Mouse (Mus musculus): ENCODE results near the gene Nxn. TPM values are rescaled to one million over a fixed set of nuclear protein-coding genes. Genes with fewer than 3 reads are reported as not detected.
A peak's percentile ranks its signal among the peaks of the same experiment; 100 is the strongest.

Nxn gene
- polyA plus RNA-seq (2014; fragmentation: Nextera tagmentation; extraction: Ambion mirVana): 32.0 and 36.0 TPM in 2 replicates

DNA sequence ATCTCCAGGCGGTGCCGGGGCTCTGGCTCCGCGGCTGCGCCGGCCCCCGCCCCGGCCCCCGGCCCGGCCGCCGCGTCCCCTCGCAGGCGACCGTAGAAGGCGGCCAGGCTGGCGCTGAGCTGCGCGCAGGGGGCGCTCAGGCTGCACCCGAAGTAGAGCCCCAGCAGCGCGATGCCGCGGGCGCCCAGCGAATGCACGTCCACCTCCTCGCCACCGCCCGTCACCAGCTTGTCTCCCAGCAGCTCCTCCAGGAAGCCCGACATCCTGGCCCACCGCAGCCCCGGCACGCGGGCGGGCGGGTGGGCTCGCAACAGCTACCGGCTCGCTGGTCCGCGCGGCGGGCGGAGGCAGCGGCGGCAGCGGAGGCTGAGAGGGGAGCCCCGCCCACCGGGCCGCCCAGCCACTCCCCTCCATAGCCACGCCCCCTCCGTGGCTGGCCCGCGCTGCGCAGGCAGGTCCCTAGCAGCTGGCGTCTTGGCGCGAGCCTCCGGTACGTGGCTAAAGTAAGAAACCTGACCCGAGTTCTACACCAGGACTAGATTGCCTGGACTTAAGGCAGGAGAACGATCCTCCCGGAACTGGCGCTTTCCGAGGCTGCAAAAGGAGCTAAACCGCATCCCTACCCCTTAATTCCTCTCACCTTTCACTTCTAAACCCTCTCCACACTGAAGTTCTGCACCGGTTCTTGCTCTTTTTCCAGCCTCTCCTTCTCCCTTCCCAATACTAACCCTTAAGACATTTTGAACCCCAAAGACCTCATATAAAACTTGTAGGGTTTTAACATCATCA is at the start of gene Nxn:
Nxn (minus strand) TSS at position 343 of the 789 bp plus-strand sequence.
- H3K4me3 ChIP-seq (replicated peaks; ENCODE audit: low read length): peak within 1 kb of the TSS; percentile 78
- DNase-seq (ENCODE audit: low spot score): peak; percentile 80
- no peaks in the 10 kb centered on the region for H3K27me3 ChIP-seq (ENCODE audit: control insufficient read depth, insufficient read depth, low read length)
- peak within 1 kb of the TSS; percentile 87 for H3K27ac ChIP-seq
- under 1% methylated on average over 61 of the region's 70 CpGs for WGBS
- ATAC-seq (ENCODE audit: low FRiP score): peak; percentile 88
- H3K36me3 ChIP-seq (replicated peaks; ENCODE audit: control insufficient read depth, insufficient read depth): no peaks in the 10 kb centered on the region
- H3K4me1 ChIP-seq (replicated peaks; ENCODE audit: control insufficient read depth, insufficient read depth, low read length): peaks cover 12% of the 10 kb centered on the region
- H3K4me2 ChIP-seq (replicated peaks): peak within 1 kb of the TSS; percentile 78
- H3K9ac ChIP-seq: peak within 1 kb of the TSS; percentile 83
- no peaks in the 10 kb centered on the region for H3K9me3 ChIP-seq (ENCODE audit: control insufficient read depth, low read length)

DNA sequence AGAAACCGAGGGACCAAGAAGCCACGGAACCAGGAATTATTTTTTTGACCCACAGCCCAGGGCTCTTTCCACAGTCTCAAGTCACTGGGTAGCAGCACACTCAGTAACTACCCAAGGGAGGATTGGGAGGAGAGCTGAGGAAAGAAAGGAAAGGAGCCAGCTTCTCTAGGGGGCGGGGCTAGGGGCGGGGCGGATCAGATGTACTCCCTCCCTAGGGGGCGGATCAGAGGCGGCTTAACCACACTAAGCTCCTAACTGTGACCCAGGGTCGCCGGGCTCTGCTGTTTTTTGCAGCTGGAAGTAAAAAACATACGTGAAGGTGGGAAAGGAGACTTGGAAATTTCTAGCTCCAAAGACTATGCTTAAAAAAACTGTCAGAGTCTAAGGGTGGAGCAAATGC is 47.3 kb upstream of the Nxn start:
- Histone ChIP-seq H3K9ac (no peak overlapping the region), H3K4me2 (replicated peaks) (no peak overlapping the region), H3K27ac (no peak overlapping the region), H3K4me3 (replicated peaks; ENCODE audit: low read length) (no peak overlapping the region), H3K27me3 (ENCODE audit: control insufficient read depth, insufficient read depth, low read length) (no peaks in the 10 kb centered on the region), H3K9me3 (ENCODE audit: control insufficient read depth, low read length) (no peaks in the 10 kb centered on the region), H3K36me3 (replicated peaks; ENCODE audit: control insufficient read depth, insufficient read depth) (peaks cover 67% of the 10 kb centered on the region), H3K4me1 (replicated peaks; ENCODE audit: control insufficient read depth, insufficient read depth, low read length) (peaks cover 42% of the 10 kb centered on the region)
- DNase-seq (ENCODE audit: low spot score) (no peak), ATAC-seq (ENCODE audit: low FRiP score) (no peak)
- 6% methylated on average over 10 of the region's 10 CpGs for WGBS

DNA sequence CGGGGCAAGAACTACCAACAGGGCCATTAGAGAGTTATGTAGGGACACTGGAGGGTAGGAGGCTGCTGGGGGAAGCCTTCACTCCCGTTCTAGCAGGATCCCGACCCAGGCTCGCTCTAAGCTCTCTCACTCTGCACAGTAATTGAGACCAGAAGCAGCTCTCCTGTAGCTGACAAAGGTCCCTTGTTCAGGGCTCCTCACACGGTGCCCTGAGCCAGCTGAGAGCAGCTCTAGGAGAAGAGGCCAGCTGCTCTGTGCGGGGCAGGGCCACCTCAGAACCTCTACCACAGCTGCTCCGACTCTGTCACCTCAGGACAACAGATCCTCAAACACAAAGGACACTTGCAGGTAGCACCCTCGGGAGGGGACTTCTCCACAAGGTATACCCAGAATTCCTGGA is 46.5 kb upstream of the Nxn start:
- no peak for DNase-seq (ENCODE audit: low spot score)

DNA sequence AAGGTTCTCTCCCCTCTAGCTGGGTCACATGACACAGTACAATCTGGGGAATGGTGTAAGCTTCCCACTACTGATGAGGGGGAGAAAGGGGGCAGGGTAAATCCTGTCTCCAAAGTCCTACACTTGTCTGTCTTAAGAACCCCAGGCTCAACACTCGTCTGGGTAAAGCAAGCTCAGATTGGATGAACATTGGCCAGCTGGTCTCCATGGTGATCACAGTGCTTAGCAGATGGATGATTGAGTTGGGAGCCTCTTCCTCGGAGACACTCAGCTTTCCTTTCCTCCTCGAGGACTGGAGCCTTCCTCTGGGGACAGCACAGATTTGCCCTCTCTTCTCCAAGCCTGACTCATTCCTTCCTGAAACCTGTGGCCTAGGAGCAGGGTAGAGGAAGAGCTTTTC is 40.7 kb upstream of the Nxn start:
- H3K9me3 ChIP-seq (ENCODE audit: control insufficient read depth, low read length): no peaks in the 10 kb centered on the region
- no peak overlapping the region for H3K9ac ChIP-seq
- no peak overlapping the region for H3K27ac ChIP-seq
- no peak for DNase-seq (ENCODE audit: low spot score)
- H3K4me1 ChIP-seq (replicated peaks; ENCODE audit: control insufficient read depth, insufficient read depth, low read length): peaks cover 12% of the 10 kb centered on the region
- no peaks in the 10 kb centered on the region for H3K27me3 ChIP-seq (ENCODE audit: control insufficient read depth, insufficient read depth, low read length)
- peaks cover 47% of the 10 kb centered on the region for H3K36me3 ChIP-seq (replicated peaks; ENCODE audit: control insufficient read depth, insufficient read depth)
- ATAC-seq (ENCODE audit: low FRiP score): no peak
- WGBS: 10% methylated on average over 3 of the region's 3 CpGs
- H3K4me2 ChIP-seq (replicated peaks): no peak overlapping the region
- H3K4me3 ChIP-seq (replicated peaks; ENCODE audit: low read length): no peak overlapping the region

More for the DNA sequence above, 46.5 kb upstream of the Nxn start:
- H3K4me2 ChIP-seq (replicated peaks): no peak overlapping the region
- H3K27me3 ChIP-seq (ENCODE audit: control insufficient read depth, insufficient read depth, low read length): no peaks in the 10 kb centered on the region
- H3K9me3 ChIP-seq (ENCODE audit: control insufficient read depth, low read length): no peaks in the 10 kb centered on the region
- H3K4me3 ChIP-seq (replicated peaks; ENCODE audit: low read length): no peak overlapping the region
- WGBS: 38% methylated on average over 8 of the region's 8 CpGs
- ATAC-seq (ENCODE audit: low FRiP score): no peak
- no peak overlapping the region for H3K9ac ChIP-seq
- H3K36me3 ChIP-seq (replicated peaks; ENCODE audit: control insufficient read depth, insufficient read depth): peaks cover 63% of the 10 kb centered on the region
- no peak overlapping the region for H3K27ac ChIP-seq
- H3K4me1 ChIP-seq (replicated peaks; ENCODE audit: control insufficient read depth, insufficient read depth, low read length): peaks cover 38% of the 10 kb centered on the region

DNA sequence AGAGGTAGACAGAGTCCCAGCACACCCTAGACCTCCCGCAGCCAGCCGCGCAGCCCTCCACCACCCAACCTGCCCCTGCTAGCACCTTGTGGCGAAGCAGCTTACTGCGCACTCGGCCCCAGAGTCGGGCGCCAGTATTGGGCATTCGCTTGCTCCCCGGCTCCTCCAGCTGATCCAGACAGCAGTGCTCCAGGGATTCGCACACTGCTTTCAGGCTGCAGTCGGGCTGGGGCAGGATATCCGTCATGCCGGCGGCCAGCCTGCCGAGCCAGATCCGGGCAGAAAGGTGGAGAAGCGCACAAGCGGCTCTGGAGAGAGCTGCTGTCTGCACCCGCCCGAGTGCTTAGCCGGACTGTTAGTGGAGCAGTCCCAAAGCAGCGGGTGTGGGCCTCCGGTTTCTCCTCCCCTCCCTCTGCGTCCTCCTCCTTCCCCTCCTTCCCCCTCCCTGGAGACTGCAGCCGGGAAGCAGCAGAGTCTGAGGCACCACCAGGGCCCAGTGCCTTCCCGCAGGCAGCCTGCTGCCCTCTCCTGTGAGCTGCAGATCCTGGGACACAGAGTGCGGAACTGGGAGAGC is 38.0 kb upstream of the Nxn start:
- Histone ChIP-seq H3K27me3 (ENCODE audit: control insufficient read depth, insufficient read depth, low read length) (no peaks in the 10 kb centered on the region), H3K27ac (peak overlapping the region; percentile 27), H3K4me2 (replicated peaks) (peak overlapping the region; percentile 43), H3K4me3 (replicated peaks; ENCODE audit: low read length) (peak overlapping the region; percentile 20), H3K9me3 (ENCODE audit: control insufficient read depth, low read length) (no peaks in the 10 kb centered on the region), H3K4me1 (replicated peaks; ENCODE audit: control insufficient read depth, insufficient read depth, low read length) (peaks cover 12% of the 10 kb centered on the region), H3K9ac (peak overlapping the region; percentile 47), H3K36me3 (replicated peaks; ENCODE audit: control insufficient read depth, insufficient read depth) (peaks cover 40% of the 10 kb centered on the region)
- WGBS: 6% methylated on average over 28 of the region's 28 CpGs
- DNase-seq (ENCODE audit: low spot score) (peak; percentile 51), ATAC-seq (ENCODE audit: low FRiP score) (peak; percentile 64; the same call in 1 of the 2 replicates)

DNA sequence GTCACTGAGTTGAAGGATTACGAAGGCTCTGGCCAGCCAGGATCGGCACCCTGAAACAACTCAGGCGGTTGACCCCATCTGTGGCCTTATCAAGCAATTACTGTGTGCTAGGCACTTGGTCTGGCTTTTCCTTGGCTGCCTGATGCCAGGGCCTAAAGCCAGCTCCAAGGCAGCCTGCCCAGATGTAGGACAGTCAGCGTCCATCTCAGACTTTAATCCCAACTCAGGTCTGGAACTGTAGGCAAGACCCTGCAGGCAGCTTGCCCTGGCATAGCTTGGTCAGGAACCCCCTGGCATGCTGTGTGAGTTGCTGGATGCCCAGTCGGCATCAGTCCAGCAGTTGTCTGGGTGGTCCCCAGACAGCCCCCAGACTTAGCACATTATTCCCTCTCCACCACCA is 37.1 kb upstream of the Nxn start:
- Histone ChIP-seq H3K9ac (no peak overlapping the region), H3K4me3 (replicated peaks; ENCODE audit: low read length) (no peak overlapping the region), H3K4me2 (replicated peaks) (peak overlapping the region; percentile 13; the same call in 1 of the 2 replicates), H3K9me3 (ENCODE audit: control insufficient read depth, low read length) (no peaks in the 10 kb centered on the region), H3K27me3 (ENCODE audit: control insufficient read depth, insufficient read depth, low read length) (no peaks in the 10 kb centered on the region), H3K27ac (no peak overlapping the region), H3K36me3 (replicated peaks; ENCODE audit: control insufficient read depth, insufficient read depth) (peaks cover 39% of the 10 kb centered on the region), H3K4me1 (replicated peaks; ENCODE audit: control insufficient read depth, insufficient read depth, low read length) (peaks cover 12% of the 10 kb centered on the region)
- ATAC-seq (ENCODE audit: low FRiP score) (no peak), DNase-seq (ENCODE audit: low spot score) (no peak)
- WGBS: 70% methylated on average over 5 of the region's 5 CpGs

DNA sequence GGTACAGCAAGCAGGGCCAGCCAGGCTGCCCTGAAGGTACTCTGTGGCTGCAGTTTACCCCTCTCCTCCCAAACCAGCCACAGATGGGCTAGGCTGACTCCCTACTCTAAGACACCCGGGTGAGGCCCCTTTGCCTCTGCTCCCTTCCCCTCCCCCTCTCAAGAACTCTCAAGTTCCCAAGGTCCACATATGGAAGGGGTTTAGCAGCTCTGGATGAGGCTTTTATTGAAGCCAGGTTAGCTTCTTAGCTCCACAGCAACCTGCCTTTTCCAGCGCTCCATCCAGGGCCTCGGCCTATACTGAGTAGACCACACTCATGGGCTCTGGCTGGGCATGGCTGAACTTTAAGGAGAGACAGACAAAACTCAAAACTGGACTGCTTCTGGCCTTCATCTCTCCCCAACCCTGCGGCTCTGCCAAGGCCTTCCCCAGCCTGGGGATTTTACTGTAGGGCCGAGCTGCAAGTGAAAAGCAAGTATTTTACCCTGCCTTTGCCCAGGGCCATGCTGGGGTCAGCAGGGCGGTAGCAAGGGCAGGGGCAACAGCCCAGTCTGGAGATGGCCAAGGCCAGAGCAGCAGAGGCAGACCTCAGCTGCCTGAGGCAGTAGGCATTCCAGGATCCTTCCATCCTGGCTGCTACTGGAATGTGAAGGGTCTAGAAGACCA is 31.2 kb upstream of the Nxn start:
- Histone ChIP-seq H3K27me3 (ENCODE audit: control insufficient read depth, insufficient read depth, low read length) (no peaks in the 10 kb centered on the region), H3K9me3 (ENCODE audit: control insufficient read depth, low read length) (no peaks in the 10 kb centered on the region), H3K27ac (peak overlapping the region; percentile 38; the same call in 1 of the 2 replicates), H3K4me1 (replicated peaks; ENCODE audit: control insufficient read depth, insufficient read depth, low read length) (0 out of 2 replicates have a peak, but pooled peaks cover 2% of the 10 kb centered on the region), H3K36me3 (replicated peaks; ENCODE audit: control insufficient read depth, insufficient read depth) (peaks cover 28% of the 10 kb centered on the region), H3K4me3 (replicated peaks; ENCODE audit: low read length) (no peak overlapping the region), H3K9ac (no peak overlapping the region), H3K4me2 (replicated peaks) (no peak overlapping the region)
- ATAC-seq (ENCODE audit: low FRiP score) (no peak), DNase-seq (ENCODE audit: low spot score) (no peak)
- WGBS: 75% methylated on average over 6 of the region's 6 CpGs

DNA sequence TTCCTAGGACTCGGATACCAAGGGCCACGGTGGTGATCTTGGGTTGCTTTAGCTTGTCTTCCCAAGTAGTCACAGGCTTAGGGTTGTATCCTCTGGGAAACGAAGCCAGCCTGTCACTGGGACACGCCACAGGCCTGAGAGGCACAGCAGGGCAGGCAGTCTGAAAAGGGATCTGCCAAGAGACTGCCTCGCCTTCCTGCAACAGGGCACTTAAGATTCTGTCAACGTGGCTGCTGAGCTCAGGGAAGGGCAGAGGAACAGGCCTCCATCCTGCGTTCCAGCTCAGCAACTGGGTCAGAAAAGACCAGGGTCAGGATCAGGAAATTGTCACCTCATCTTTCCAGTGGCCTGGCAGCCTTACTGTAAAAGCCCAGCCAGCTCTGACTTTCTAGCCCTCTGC is 30.6 kb upstream of the Nxn start:
- no peaks in the 10 kb centered on the region for H3K9me3 ChIP-seq (ENCODE audit: control insufficient read depth, low read length)
- no peak overlapping the region for H3K4me3 ChIP-seq (replicated peaks; ENCODE audit: low read length)
- H3K4me1 ChIP-seq (replicated peaks; ENCODE audit: control insufficient read depth, insufficient read depth, low read length): no peaks in the 10 kb centered on the region
- 59% methylated on average over 7 of the region's 7 CpGs for WGBS
- no peaks in the 10 kb centered on the region for H3K27me3 ChIP-seq (ENCODE audit: control insufficient read depth, insufficient read depth, low read length)
- no peak overlapping the region for H3K4me2 ChIP-seq (replicated peaks)
- no peak for DNase-seq (ENCODE audit: low spot score)
- no peak overlapping the region for H3K9ac ChIP-seq
- H3K36me3 ChIP-seq (replicated peaks; ENCODE audit: control insufficient read depth, insufficient read depth): peaks cover 32% of the 10 kb centered on the region
- no peak for ATAC-seq (ENCODE audit: low FRiP score)
- H3K27ac ChIP-seq: peak overlapping the region; percentile 38; the same call in 1 of the 2 replicates

DNA sequence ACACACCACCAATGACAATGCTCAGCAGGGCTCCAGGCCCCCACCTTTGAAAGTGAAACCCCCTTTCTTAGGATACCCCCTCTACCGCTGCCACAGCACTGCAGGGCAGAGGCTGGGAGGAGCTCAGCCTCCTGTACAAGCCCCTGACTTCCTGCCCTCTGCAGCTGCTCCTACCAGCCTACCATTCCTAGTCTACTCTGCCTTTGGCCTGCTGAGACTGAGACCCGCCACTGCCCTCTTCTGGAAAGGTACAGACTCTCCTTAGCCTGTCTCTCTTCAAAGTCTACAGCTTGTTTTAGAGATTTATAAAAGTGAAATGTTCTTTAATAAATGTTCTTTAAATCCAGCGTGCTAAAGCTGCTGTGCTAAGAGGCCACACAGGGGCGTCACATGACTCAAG is 30.1 kb upstream of the Nxn start:
- peaks cover 32% of the 10 kb centered on the region for H3K36me3 ChIP-seq (replicated peaks; ENCODE audit: control insufficient read depth, insufficient read depth)
- WGBS: 69% methylated on average over 4 of the region's 4 CpGs
- H3K4me1 ChIP-seq (replicated peaks; ENCODE audit: control insufficient read depth, insufficient read depth, low read length): no peaks in the 10 kb centered on the region
- no peaks in the 10 kb centered on the region for H3K27me3 ChIP-seq (ENCODE audit: control insufficient read depth, insufficient read depth, low read length)
- no peak overlapping the region for H3K4me3 ChIP-seq (replicated peaks; ENCODE audit: low read length)
- H3K4me2 ChIP-seq (replicated peaks): no peak overlapping the region
- peak overlapping the region; percentile 38; the same call in 1 of the 2 replicates for H3K27ac ChIP-seq
- DNase-seq (ENCODE audit: low spot score) (no peak), ATAC-seq (ENCODE audit: low FRiP score) (no peak)
- H3K9me3 ChIP-seq (ENCODE audit: control insufficient read depth, low read length): no peaks in the 10 kb centered on the region
- H3K9ac ChIP-seq: no peak overlapping the region
